Mouse (Mus musculus) megakaryocyte, embryonic 14.5 days (primary cell): ENCODE data around the gene Jak1. TPM values are rescaled to one million over a fixed set of nuclear protein-coding genes. Genes with fewer than 3 reads are reported as not detected.

Experiments used
- H3K27me3 ChIP-seq: replicated peaks from 2 replicates; pipeline ENCODE3; 2012; ENCODE audit warnings: inconsistent platforms
- H3K36me3 ChIP-seq: replicated peaks from 2 replicates; pipeline ENCODE3; 2012; ENCODE audit warnings: low read length, inconsistent platforms, mixed read lengths
- H3K4me1 ChIP-seq: 2 replicates; pipeline ENCODE4 v1.6.1; 2012; ENCODE audit warnings: inconsistent platforms
- H3K4me3 ChIP-seq: replicated peaks from 2 replicates; pipeline ENCODE3; 2012; ENCODE audit warnings: moderate library complexity, mild to moderate bottlenecking, inconsistent platforms
- H3K9me3 ChIP-seq: 2 replicates; pipeline ENCODE4 v1.6.1; 2012; ENCODE audit warnings: inconsistent platforms
- FLI1 ChIP-seq: IDR thresholded peaks from 2 replicates; pipeline ENCODE4 v1.6.1; 2012; ENCODE audit warnings: low read length, inconsistent platforms, mixed read lengths
- GATA1 ChIP-seq: IDR thresholded peaks from 3 replicates; pipeline ENCODE4 v1.6.1; 2012; ENCODE audit warnings: mixed read lengths, low read length, inconsistent platforms, borderline replicate concordance
- polyA plus RNA-seq: library from polyadenylated mRNA; stranded (reverse); fragments of >175 nt; gene quantifications from 2 replicates; pipeline ENCODE4 v1.2.3, GENCODE M21; 2012; ENCODE audit warnings: low replicate concordance; ENCODE audit not compliant: insufficient read depth

Jak1 gene
- polyA plus RNA-seq, 1 experiment = 60.1 TPM

DNA sequence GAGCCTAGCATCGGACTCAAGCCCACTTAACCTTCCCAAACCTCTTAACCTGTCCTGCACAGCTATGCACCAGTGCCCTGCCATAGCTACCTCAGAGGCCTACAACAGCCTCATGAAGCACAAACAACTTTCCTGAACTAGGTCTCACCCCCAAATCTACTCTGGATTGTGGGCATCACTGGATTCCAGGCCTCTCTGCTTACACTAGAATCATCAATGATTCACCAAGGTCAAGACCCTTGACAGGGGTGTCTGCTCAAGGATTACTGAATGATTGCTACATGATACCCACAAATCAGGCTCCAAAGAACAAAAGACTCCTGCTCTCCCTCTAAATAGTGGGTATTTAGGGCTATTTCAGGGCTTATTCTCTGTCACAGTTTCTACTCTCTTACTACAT, 104.3 kb downstream of the Jak1 start:
- Histone ChIP-seq H3K4me1 (peaks cover 80% of the 10 kb centered on the region), H3K9me3 (no peaks in the 10 kb centered on the region), H3K36me3 (peaks cover 100% of the 10 kb centered on the region), H3K27me3 (no peaks in the 10 kb centered on the region), H3K4me3 (no peak overlapping the region)
- TF ChIP-seq GATA1 (no peak), FLI1 (no peak)

DNA sequence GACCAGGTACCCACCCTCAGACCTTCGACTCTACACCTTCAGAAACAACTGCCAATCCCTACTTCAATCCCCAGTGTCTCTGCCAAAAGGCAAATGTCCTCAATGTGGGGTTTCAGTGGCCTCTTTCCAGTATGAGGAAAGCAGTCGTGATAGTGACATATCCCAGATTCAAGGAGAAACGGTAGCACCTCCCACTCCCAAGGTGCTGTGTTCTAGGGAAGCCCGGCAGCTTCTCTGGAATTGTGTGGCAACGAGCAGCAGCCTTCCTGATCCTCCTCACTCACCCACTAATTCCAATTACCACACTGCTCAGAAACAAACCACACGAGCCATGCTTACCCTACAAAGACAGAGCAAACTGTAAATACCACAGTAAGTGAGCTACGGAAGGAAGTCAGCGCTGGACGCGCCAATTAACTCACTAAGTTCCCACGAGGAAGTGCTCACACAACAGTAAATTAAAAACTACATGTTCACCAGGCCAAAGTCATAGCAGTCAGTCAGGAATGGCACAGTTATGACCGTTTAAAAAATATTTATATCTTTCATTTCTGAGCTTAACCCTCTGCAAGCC, 105.8 kb downstream of the Jak1 start:
- H3K27me3 ChIP-seq = no peaks in the 10 kb centered on the region
- H3K4me3 ChIP-seq = no peak overlapping the region
- TF ChIP-seq GATA1 (no peak), FLI1 (no peak)
- peaks cover 81% of the 10 kb centered on the region for H3K4me1 ChIP-seq
- H3K9me3 ChIP-seq = no peaks in the 10 kb centered on the region
- peaks cover 100% of the 10 kb centered on the region for H3K36me3 ChIP-seq

DNA sequence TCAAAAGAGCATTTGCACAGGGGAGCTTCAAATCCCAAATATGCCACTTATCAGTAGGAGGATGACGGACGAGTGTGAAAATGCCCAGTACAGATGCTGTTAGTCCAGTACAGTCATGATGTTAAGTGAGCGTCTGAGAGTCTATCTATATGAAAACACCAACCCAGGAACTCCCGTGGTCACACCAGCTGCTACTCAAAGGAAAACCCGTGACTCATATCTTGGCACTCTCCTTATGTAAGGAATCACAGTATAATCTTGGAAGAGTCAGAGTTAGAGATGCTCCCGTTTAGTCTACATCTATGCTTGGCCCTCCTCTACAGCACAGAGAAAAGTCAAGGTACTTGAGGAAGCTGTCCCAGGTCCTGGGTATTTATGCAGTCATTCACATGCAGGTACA, 106.8 kb downstream of the Jak1 start:
- H3K36me3 ChIP-seq = peaks cover 100% of the 10 kb centered on the region
- no peak overlapping the region for H3K4me3 ChIP-seq
- peaks cover 71% of the 10 kb centered on the region for H3K4me1 ChIP-seq
- TF ChIP-seq FLI1 (no peak), GATA1 (no peak)
- no peaks in the 10 kb centered on the region for H3K27me3 ChIP-seq
- no peaks in the 10 kb centered on the region for H3K9me3 ChIP-seq

DNA sequence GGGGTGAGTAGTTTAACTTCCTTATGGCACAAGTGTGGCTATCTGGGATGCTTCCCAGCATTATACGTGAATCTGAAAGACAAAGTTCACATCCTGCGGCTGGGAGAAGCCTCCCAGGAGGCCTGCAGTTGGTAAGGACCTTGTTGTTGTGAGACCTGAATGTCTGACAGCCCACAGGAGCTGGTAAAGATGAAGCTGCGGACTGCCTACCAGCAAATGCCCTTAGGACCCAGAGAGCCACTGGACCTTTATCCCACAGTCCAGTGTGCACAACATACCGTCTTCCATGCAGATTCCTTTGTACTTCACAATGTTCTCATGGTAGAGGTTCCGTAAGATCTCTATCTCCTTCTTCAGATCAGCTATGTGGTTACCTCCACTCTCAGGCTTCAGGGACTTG, 107.6 kb downstream of the Jak1 start:
- Histone ChIP-seq H3K4me3 (no peak overlapping the region), H3K9me3 (no peaks in the 10 kb centered on the region), H3K27me3 (no peaks in the 10 kb centered on the region), H3K4me1 (peaks cover 63% of the 10 kb centered on the region), H3K36me3 (peaks cover 100% of the 10 kb centered on the region)
- TF ChIP-seq FLI1 (no peak), GATA1 (no peak)

DNA sequence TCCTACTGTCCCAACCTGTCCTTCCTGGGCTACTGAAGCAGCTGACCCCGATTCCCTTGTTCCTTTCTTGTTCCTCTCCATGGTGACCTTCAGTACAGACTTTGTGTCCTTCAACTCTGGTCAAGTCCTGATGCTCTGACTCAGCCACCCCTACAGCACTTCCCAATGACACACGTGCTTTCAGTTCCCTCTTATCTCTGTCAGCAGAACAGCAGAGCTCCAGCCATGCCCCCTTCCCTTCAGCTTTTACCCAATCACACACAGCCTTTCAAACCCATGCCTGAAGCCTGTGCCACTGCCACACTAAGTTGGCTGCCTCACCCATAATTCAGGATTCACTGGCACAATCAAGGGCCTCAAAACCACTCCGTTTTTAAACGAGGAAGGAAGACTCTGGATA, 109.5 kb downstream of the Jak1 start:
- Histone ChIP-seq H3K36me3 (peaks cover 100% of the 10 kb centered on the region), H3K27me3 (no peaks in the 10 kb centered on the region), H3K4me3 (no peak overlapping the region), H3K9me3 (no peaks in the 10 kb centered on the region), H3K4me1 (peaks cover 47% of the 10 kb centered on the region)
- TF ChIP-seq GATA1 (no peak), FLI1 (no peak)

DNA sequence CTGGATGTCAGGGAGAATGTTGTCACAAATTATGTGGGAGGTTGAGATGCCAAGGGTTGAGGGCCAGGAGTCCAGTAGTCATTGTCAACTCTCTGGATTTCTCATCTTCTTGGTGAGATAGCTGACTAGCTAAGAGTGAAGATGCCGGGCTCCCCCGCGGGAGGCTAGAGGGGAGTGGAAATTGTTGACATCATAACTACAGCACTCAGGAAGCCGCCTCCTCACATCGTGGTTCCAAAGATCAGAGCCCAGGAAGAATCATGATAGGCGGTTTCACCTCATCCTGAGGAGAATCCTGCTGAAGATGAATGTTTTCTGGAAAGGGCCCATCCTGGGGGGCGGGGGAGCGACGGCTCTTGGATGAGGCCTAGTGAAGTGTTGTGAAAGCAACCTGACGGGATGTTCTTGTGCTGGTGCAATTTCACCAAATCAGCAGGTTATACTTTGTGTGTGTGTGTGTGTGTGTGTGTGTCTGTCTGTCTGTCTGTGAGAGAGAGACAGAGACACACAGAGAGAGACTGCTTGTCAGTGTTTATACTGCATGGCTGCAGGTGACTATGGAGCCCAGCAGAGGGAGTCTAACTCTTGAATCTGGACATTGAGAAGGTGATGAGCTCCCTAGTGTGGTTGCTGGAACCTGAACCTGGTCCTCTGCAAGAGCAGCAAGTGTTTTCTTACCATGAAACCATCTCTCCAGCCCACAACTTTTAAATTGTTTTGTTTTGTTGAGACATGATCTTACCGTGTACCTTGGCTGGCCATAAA, 118.0 kb downstream of the Jak1 start:
- Histone ChIP-seq H3K4me1 (peaks cover 16% of the 10 kb centered on the region), H3K4me3 (no peak overlapping the region), H3K27me3 (peaks cover 3% of the 10 kb centered on the region), H3K9me3 (no peaks in the 10 kb centered on the region), H3K36me3 (peaks cover 54% of the 10 kb centered on the region)
- TF ChIP-seq GATA1 = no peak
- TF ChIP-seq FLI1 = no peak

DNA sequence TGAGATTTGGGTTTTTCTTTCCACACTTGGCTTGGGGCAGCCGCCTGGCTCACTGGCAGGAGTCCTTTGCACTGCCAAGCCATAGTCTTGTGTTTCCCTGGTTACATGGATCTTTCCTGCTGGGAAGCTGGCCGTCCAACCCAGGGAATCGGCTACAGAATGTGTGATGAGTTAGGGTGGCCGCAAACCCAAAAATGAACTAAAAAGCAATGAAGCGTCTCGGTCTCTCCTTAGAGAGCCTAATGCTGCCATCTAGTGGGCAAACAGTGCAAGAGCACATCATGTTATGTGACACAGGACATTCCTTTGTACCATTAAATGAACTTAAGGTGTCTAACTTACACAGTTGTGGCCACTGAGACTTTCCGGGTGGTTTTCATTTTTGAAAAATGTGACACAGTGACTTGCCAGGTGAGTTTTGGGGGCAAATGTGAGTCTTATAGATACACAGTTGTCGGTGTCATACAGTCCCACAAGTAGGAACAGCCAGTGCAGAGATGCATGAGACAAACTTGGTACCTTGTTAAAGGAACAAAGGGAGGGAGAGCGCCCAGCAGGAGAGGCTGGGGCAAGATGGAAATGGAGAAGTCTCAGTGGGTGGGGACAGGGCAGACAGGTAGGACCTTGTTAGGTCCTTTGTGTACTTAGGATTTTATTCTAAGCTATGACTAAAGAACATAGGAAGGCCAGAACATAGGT, 118.9 kb downstream of the Jak1 start:
- Histone ChIP-seq H3K4me1 (peaks cover 16% of the 10 kb centered on the region), H3K27me3 (peaks cover 5% of the 10 kb centered on the region), H3K4me3 (no peak overlapping the region), H3K36me3 (peaks cover 46% of the 10 kb centered on the region), H3K9me3 (no peaks in the 10 kb centered on the region)
- no peak for TF ChIP-seq GATA1
- TF ChIP-seq FLI1 = no peak

DNA sequence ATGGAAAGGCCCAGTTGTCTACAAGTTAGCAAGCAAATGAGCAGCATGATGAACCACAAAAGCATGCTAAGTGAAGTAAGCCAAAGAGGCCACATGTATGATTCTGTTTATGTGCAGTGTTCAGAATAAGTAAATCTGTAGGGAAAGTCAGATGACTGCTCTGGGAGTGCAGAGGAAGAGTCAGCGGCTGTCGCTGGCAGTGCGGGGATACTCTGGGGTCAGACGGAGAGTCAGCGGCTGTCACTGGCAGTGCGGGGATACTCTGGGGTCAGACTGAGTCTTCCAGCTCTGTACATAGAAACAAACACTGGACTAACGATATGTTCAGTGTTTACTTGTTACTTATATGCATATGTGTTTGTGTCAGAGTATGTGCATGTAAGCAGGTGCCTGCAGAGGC, 120.3 kb downstream of the Jak1 start:
- Histone ChIP-seq H3K4me1 (peaks cover 16% of the 10 kb centered on the region), H3K4me3 (no peak overlapping the region), H3K27me3 (peaks cover 5% of the 10 kb centered on the region), H3K9me3 (no peaks in the 10 kb centered on the region), H3K36me3 (peaks cover 31% of the 10 kb centered on the region)
- TF ChIP-seq FLI1 (no peak), GATA1 (no peak)

DNA sequence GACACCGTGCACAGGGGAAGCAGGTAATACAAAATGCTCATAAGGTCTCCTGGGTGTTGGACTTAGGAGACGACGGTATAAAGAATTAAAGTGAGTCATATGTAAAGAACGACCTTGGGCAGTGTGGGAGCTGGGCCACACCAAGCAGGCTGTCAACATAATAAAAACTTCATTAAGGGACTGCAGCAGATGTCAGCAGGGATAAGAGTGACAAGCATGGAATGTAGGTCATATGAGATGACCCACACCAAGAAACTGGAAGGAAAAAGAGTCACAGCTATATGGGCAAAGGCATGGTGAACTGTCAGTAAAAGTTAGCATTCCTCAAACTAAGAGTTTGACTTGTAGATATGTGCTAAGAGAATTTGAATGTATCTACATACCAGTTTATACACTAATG, 120.7 kb downstream of the Jak1 start:
- peaks cover 7% of the 10 kb centered on the region for H3K27me3 ChIP-seq
- H3K36me3 ChIP-seq = peaks cover 27% of the 10 kb centered on the region
- H3K9me3 ChIP-seq = no peaks in the 10 kb centered on the region
- peaks cover 16% of the 10 kb centered on the region for H3K4me1 ChIP-seq
- H3K4me3 ChIP-seq = no peak overlapping the region
- no peak for TF ChIP-seq FLI1
- no peak for TF ChIP-seq GATA1

DNA sequence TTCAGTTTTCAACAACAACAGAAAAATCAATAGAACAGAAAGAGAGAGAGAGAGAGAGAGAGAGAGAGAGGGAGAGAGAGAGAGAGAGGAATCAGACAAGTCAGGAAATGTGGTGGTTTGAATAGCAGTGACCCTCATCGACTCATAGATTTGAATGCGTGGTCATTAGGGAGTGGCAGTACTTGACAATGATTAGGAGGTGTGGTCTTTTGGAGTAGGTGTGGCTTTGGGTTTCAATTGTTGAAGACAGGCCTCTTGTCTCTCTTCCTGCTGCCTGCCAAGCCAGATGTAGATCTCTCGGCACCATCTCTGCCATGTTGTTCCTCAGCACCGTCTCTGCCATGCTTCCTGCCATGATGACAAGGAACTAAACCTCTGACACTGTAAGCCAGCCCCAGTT, 121.2 kb downstream of the Jak1 start:
- H3K4me1 ChIP-seq = peaks cover 16% of the 10 kb centered on the region
- no peak for TF ChIP-seq GATA1
- no peak for TF ChIP-seq FLI1
- no peak overlapping the region for H3K4me3 ChIP-seq
- H3K9me3 ChIP-seq = no peaks in the 10 kb centered on the region
- peaks cover 23% of the 10 kb centered on the region for H3K36me3 ChIP-seq
- peaks cover 7% of the 10 kb centered on the region for H3K27me3 ChIP-seq
